9 mouse cellular contexts compared by ENCODE assay signal in the genomic region with DNA sequence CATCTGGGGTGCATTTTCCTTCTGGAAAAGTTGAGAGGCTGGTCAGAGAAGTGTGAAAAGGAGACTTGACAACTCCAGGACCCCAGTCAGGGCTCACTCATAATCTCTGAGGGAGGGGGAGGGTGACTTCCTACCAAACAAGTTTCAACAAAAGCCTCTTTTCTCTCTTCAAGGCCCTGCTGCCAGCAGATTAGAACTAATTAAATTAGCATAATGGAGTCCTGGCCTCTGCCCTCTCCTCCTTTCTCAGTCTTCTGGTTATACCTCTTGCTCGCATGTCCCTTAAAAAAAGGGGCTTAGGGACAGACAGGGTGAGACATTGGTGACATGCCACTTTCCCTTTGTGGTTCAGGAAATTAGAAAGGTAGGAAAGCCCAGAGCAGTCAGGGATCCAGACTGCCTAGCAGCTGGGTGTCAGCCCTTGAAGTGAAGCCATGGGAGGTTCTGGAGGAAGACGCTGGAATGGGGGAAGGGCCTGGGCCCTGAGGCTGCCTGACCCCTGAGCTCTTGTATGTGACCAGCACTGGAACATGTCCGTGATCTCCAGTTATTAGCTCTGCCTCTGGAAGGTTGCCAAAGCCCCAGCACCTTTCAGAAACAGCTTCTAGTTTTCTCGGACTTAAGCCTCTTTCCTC. TPM values are rescaled to one million over a fixed set of nuclear protein-coding genes. Genes with fewer than 3 reads are reported as not detected.
DNase-seq lines count a peak whose midpoint lies in the region; ATAC-seq and TF ChIP-seq lines count a peak whose summit lies in the region.
"Had no signal": no experiment of that assay in that cellular context is flagged by ENCODE, and none has a peak within 500 bp of the region (broad histone marks: within the 10 kb centered on the region; RNA-seq: fewer than 3 reads in every experiment).

No protein-coding gene starts in this region.

- WGBS in hindbrain, embryonic 10.5 days, result 3% methylated on average over 4 of the region's 4 CpGs
- 12% methylated on average over 4 of the region's 4 CpGs for WGBS in hindbrain, postnatal 0 days
- WGBS in embryonic facial prominence, embryonic 14.5 days, result 15% methylated on average over 4 of the region's 4 CpGs
- 7% methylated on average over 4 of the region's 4 CpGs for WGBS in limb, embryonic 13.5 days

- H3K27me3 ChIP-seq in hindbrain, embryonic 10.5 days (ENCODE audit: insufficient read depth, poor library complexity, severe bottlenecking), result peaks cover 22% of the 10 kb centered on the region; the same call in 1 of the 2 replicates
- no peaks in the 10 kb centered on the region for H3K27me3 ChIP-seq in hindbrain, postnatal 0 days (ENCODE audit: insufficient read depth, low read length)
- no peaks in the 10 kb centered on the region for H3K27me3 ChIP-seq in embryonic facial prominence, embryonic 14.5 days (replicated peaks; ENCODE audit: control insufficient read depth, insufficient read depth, low read length)
- no peaks in the 10 kb centered on the region for H3K27me3 ChIP-seq in limb, embryonic 13.5 days

- no peak for TF ChIP-seq CTCF in hindbrain, postnatal 0 days (IDR thresholded peaks at IDR 0.05; ENCODE audit: low read depth)
- no peak for TF ChIP-seq CTCF in brain, embryonic 14.5 days (IDR thresholded peaks at IDR 0.05; ENCODE audit: borderline replicate concordance, extremely low read depth, insufficient read depth, insufficient read length)

- peaks cover 73% of the 10 kb centered on the region for H3K4me1 ChIP-seq in hindbrain, embryonic 10.5 days (replicated peaks)
- peaks cover 12% of the 10 kb centered on the region for H3K4me1 ChIP-seq in hindbrain, postnatal 0 days (ENCODE audit: insufficient read depth, low read length)
- H3K4me1 ChIP-seq in embryonic facial prominence, embryonic 14.5 days (ENCODE audit: control insufficient read depth, insufficient read depth, low read length), result peaks cover 42% of the 10 kb centered on the region
- H3K4me1 ChIP-seq in limb, embryonic 13.5 days, result peaks cover 59% of the 10 kb centered on the region

- peak; percentile 70 for DNase-seq in hindbrain, embryonic 10.5 days (ENCODE audit: low spot score)
- DNase-seq in hindbrain, postnatal 0 days (ENCODE audit: low spot score), result no peak
- peak; percentile 75 for DNase-seq in brain, embryonic 14.5 days (ENCODE audit: low read depth)
- DNase-seq in embryonic facial prominence, embryonic 14.5 days (ENCODE audit: low spot score), result peak; percentile 61
- no peak for DNase-seq in right cerebral cortex, postnatal 25 days
- no peak for DNase-seq in right cerebral cortex, adult 2 months (ENCODE audit: low spot score in 2 of 2)
- DNase-seq in layer of hippocampus, postnatal 14 days (ENCODE audit: low spot score in 2 of 2), result no peak

- H3K36me3 ChIP-seq in hindbrain, embryonic 10.5 days, result peaks cover 13% of the 10 kb centered on the region
- no peaks in the 10 kb centered on the region for H3K36me3 ChIP-seq in hindbrain, postnatal 0 days (ENCODE audit: insufficient read depth, low read length)
- H3K36me3 ChIP-seq in embryonic facial prominence, embryonic 14.5 days (ENCODE audit: control insufficient read depth, insufficient read depth, low read length), result no peaks in the 10 kb centered on the region
- peaks cover 3% of the 10 kb centered on the region for H3K36me3 ChIP-seq in limb, embryonic 13.5 days
- H3K36me3 ChIP-seq: heart, embryonic 15.5 days had no signal

- H3K4me2 ChIP-seq in hindbrain, postnatal 0 days (ENCODE audit: low read depth, low read length), result no peak overlapping the region
- no peak overlapping the region for H3K4me2 ChIP-seq in embryonic facial prominence, embryonic 14.5 days (ENCODE audit: low read depth, low read length)
- no peak overlapping the region for H3K4me2 ChIP-seq in limb, embryonic 13.5 days (replicated peaks)
- H3K4me2 ChIP-seq: heart, embryonic 15.5 days had no signal

- H3K4me3 ChIP-seq in hindbrain, embryonic 10.5 days, result no peak overlapping the region
- H3K4me3 ChIP-seq in hindbrain, postnatal 0 days (ENCODE audit: low read length), result no peak overlapping the region
- H3K4me3 ChIP-seq in embryonic facial prominence, embryonic 14.5 days (ENCODE audit: low read depth, low read length), result no peak overlapping the region
- no peak overlapping the region for H3K4me3 ChIP-seq in limb, embryonic 13.5 days
- H3K4me3 ChIP-seq: heart, embryonic 15.5 days had no signal

- no peak for ATAC-seq in hindbrain, postnatal 0 days
- no peak for ATAC-seq in embryonic facial prominence, embryonic 14.5 days (ENCODE audit: low read depth)
- ATAC-seq in limb, embryonic 13.5 days (ENCODE audit: low FRiP score, low read depth), result no peak

- TF ChIP-seq POLR2A in brain, embryonic 14.5 days (IDR thresholded peaks at IDR 0.05; ENCODE audit: borderline replicate concordance, extremely low read depth, insufficient read depth, insufficient read length, poor library complexity, severe bottlenecking), result no peak

- no peak overlapping the region for H3K9ac ChIP-seq in hindbrain, postnatal 0 days (replicated peaks; ENCODE audit: low read length)
- no peak overlapping the region for H3K9ac ChIP-seq in embryonic facial prominence, embryonic 14.5 days (ENCODE audit: low read depth, low read length)
- no peak overlapping the region for H3K9ac ChIP-seq in limb, embryonic 13.5 days
- H3K9ac ChIP-seq: heart, embryonic 15.5 days had no signal

- peak overlapping the region; percentile 82 for H3K27ac ChIP-seq in hindbrain, embryonic 10.5 days
- H3K27ac ChIP-seq in hindbrain, postnatal 0 days, result no peak overlapping the region
- H3K27ac ChIP-seq in embryonic facial prominence, embryonic 14.5 days (replicated peaks; ENCODE audit: low read depth, low read length), result no peak overlapping the region
- peak overlapping the region; percentile 28; the same call in 1 of the 2 replicates for H3K27ac ChIP-seq in limb, embryonic 13.5 days
- H3K27ac ChIP-seq: heart, embryonic 15.5 days had no signal

- no peaks in the 10 kb centered on the region; the same call in 1 of the 2 replicates for H3K9me3 ChIP-seq in hindbrain, embryonic 10.5 days
- H3K9me3 ChIP-seq in hindbrain, postnatal 0 days (ENCODE audit: low read length), result no peaks in the 10 kb centered on the region
- H3K9me3 ChIP-seq in embryonic facial prominence, embryonic 14.5 days (ENCODE audit: control insufficient read depth, low read length), result no peaks in the 10 kb centered on the region
- no peaks in the 10 kb centered on the region for H3K9me3 ChIP-seq in limb, embryonic 13.5 days
- H3K9me3 ChIP-seq: heart, embryonic 15.5 days had no signal

RNA-seq across cellular contexts. Expression of a gene that starts 34.4 kb away (rescaled TPM):
- 22.8 and 26.6 TPM in 2 replicates for polyA plus RNA-seq in hindbrain, embryonic 10.5 days (2016; fragmentation: Nextera tagmentation; extraction: Ambion mirVana)
- total RNA-seq in hindbrain, postnatal 0 days (2014; rRNA removed), result 23.9 and 39.9 TPM in 2 replicates
- 10.4 and 11.6 TPM in 2 replicates for polyA plus RNA-seq in hindbrain, postnatal 0 days (2015; fragmentation: Nextera tagmentation; extraction: Ambion mirVana)
- 31.5 and 35.7 TPM in 2 replicates for polyA plus RNA-seq in brain, embryonic 14.5 days (2012; rRNA removed)
- polyA plus RNA-seq in embryonic facial prominence, embryonic 14.5 days (2014; fragmentation: Nextera tagmentation; extraction: Ambion mirVana), result 20.3 and 21.0 TPM in 2 replicates
- 20.3 and 20.6 TPM in 2 replicates for polyA plus RNA-seq in limb, embryonic 13.5 days (2015; fragmentation: Nextera tagmentation; extraction: Ambion mirVana)
- 10 to 100 TPM; 15.4 to 17.5 TPM for total RNA-seq in layer of hippocampus, postnatal 14 days (2021)

Comparison
In these comparisons a context has a peak if more than half of its experiments do, and no peak if none do; other contexts are left out.
1. DNase-seq: peak in hindbrain, embryonic 10.5 days (single experiment), brain, embryonic 14.5 days (single experiment) and embryonic facial prominence, embryonic 14.5 days (single experiment); none in hindbrain, postnatal 0 days (single experiment), right cerebral cortex, postnatal 25 days (single experiment), right cerebral cortex, adult 2 months (0 of 2) and layer of hippocampus, postnatal 14 days (0 of 2).
2. H3K27ac ChIP-seq: peak in hindbrain, embryonic 10.5 days (single experiment) and limb, embryonic 13.5 days (single experiment); none in hindbrain, postnatal 0 days (single experiment) and embryonic facial prominence, embryonic 14.5 days (single experiment).